Mouse (Mus musculus) lung, postnatal 14 days (tissue): ENCODE measurements at regions not wholly inside any gene's neighbourhood (a gene's known extent, or its start where the extent isn't known, plus 50 kb on each side); places are given as distances from the start of the nearest gene placed in this dataset.

Experiments
- DNase-seq: peaks from one replicate; pipeline ENCODE4 v3.0.0; 2021

- no peak for DNase-seq
These were observed 91.2 kb upstream of the Hsd17b12 start for GRCm38 (mm10) chr2:94248948-94249347.

DNA sequence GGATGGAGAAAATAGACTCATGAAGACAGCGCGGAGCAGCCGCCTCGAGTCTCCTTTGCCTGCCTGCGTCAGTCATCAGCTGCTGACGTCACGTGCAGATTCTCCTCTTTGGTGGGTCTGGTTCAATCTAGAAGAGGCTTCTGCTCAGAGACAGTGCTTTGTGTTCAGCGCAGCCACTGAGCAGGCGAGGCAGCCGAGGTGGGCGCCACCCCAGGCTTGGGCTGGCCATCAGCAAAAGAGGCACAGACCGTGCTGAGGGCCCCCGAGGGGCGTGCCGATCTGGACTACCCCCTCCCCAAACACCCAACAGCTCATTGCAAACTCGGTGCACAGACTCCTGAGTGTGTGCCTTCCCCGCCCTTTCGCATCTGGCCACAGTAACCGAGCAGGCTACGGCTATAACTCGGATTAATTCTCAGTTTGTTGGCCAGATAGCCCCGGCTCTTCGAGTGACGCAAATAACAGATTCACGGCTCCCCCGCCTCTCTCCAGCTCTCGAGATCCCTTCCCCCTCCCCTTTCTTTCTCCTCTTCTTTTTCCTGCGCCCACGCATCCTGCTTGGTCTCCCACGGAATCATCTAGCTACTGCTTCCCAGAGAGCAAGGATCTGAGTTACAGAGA is 89.2 kb upstream of the Hsd17b12 start:
- DNase-seq: no peak

DNA sequence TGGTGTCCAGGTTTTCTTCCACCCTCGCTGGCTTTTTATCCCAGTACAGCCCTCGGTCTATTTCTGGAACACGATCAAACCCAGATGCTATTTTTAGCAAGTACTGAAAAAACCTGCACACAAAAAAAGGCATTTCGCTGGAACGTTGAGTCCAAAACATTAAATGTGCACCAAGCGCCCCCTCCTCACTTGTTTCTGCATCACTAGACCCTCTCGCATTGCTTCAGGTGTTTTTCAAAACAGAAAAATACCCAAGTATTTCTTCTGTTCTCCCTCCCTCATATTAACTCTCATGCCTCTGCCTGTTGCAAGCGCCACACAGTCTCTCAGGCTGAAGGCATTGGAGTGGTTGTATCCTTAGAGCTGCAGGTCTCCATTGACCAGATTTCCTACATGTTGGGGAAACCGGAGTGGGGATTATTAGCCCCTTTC is 88.4 kb upstream of the Hsd17b12 start:
- no peak for DNase-seq

DNA sequence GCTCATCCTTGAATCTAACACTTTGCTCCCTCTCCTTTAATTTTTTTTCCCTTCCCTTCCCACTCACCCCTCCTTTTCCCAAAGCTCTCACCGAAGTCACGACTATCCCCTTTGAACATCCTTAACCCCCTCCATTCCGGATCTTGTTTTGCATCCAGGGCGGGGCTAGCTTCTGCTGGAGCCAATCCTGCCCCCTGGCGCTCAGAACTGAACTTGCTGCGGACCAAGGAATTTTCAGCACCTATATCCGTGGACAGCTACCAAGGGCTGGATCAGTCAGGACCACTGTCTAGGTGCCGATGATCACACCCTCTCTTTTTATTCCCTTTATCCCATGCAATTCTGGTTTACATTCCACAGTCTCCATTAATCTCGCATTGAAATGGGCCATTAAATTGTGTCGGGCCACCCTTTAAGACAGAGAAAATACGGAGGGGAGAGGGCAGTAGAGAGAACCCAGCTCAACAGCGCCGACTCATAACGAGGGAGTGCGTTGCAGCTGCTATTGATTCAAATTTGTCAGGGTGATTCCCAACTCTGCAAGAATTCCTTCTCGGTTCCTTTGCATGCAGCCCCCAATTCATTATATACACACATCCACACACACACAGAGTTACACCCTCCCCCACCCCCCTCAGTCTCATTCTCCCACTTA is 87.7 kb upstream of the Hsd17b12 start:
- peak; percentile 78 for DNase-seq

DNA sequence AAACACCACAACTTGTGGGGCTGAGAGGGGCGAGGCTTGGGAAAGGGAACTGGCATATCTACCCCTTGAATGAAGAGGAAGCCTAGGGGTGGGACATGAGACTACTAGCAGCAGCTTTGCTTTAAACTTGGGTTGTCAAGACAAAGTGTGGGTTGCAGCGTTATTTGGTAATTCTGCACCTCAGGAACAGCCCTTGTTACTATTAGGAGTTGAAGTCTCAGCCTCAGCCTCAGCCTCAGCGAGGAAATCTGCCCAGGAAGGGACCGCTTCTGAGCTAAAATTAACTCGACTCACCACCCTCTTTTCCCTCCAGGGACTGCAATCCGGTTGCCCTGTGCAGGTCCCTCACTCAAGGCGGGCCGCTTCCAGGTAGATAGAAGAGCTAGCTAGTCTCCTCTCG is 86.4 kb upstream of the Hsd17b12 start:
- DNase-seq: no peak

GRCm38 (mm10) chr2:94243053-94243916 is 85.5 kb upstream of the Hsd17b12 start:
- DNase-seq: no peak

DNA sequence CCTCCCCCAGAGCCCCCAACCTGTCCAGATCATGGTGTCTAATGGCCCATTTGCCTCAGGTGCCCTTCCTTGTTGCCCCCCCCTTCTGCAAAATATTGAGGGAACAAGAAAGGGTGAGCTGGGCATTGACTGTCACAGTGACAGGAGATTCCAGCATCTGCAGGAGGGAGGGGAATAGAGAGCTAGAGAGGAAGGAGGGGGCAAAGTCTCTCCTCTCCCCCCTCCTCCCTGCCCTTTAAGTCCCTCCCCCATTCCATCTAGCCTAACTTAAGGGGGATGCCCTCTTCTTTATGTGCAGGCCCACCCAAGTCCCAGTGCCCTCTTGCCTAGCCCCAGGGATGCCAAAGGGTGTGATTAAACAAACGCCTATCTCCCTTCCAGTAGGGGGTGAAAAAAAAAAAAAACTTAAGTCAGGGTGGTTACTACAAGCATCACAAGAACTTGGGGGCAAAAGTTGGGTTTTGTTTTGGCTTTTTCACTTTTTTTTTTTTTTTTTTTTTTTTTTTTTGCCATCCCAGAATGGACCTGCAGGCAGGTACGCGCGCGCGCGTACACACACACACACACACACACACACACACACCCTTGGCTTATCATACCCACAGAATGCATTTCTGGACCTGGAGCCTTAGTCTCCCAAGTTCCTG is 84.8 kb upstream of the Hsd17b12 start:
- DNase-seq: no peak

DNA sequence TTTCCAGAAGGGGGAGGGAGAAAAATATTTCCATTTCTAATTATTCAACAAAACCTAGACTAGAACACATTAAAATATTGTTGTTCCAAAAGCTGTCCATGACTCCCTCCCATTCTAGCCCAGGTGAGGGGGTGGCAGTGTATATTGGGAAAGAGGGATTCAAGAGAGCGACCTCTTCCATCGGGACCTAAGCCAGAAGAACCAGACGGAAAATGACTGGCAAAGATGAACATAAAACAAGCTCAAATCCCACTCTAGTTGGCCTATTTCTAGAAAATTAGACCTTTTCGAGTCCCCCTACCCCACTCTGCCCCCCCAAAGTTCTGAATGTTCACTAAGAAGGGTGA is 84.3 kb upstream of the Hsd17b12 start:
- DNase-seq: no peak

- no peak for DNase-seq
These were observed 83.7 kb upstream of the Hsd17b12 start for GRCm38 (mm10) chr2:94241301-94242050.

DNA sequence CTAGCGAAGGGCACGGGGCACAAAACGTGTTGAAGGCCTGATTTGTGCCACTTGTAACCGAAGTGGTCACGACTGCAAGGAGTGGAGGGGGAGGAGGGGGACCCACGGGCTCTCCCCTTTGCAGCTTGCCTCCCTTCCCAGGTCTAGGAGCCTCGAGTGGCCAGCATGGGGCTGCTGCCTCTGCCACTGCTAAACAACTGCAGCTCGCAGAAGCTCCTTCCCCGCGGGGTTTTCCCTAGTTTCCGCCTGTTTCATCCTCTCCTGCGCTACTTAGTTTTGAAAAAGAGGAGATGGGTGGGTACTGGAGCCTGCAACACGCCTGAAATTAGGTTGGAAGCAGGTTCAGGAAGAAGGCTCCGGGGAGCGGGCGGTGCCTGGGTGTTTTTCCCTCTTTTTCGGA is 82.6 kb upstream of the Hsd17b12 start:
- DNase-seq: no peak

- DNase-seq: no peak
These were observed 81.8 kb upstream of the Hsd17b12 start for GRCm38 (mm10) chr2:94239573-94239972.

GRCm38 (mm10) chr2:94236479-94236878 is 78.7 kb upstream of the Hsd17b12 start:
- no peak for DNase-seq

DNA sequence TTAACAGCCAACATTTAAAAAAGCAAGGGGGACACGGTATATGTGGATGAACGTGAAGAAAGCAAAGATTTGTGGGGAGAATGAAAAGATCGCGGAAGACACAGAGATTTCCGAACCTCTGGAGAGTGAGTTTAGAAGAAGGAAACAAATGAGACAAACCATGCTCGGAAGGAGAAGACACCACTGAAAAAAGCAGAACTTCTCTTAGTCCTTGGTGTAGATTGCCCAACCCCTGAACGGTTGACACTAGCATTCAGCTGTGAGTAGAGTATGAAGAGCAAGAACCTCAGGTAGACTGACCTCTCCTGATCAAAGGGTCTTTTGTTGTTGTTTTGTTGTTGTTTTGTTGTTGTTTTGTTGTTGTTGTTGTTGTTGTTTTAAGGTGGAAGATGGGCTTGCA is 75.8 kb upstream of the Hsd17b12 start:
- no peak for DNase-seq

DNA sequence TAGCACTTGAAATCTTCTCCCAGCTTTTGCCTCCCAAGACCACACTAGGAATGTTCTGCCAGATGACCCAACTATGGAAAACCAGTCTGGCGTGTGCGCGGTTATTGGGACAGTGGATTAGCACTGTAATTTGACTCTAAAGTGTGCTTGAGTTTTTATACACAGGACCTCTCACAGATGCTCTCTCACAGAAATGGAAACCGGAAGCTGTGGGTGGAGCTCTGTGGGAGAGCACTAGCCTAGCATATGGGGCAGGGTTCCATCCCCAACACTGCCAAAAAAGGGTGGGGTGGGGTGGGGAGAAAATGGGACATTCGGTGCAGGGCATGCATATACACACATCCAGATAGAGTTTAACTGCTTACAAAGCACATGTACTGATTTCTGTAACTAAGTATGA is 61.7 kb upstream of the Hsd17b12 start:
- DNase-seq: no peak

DNA sequence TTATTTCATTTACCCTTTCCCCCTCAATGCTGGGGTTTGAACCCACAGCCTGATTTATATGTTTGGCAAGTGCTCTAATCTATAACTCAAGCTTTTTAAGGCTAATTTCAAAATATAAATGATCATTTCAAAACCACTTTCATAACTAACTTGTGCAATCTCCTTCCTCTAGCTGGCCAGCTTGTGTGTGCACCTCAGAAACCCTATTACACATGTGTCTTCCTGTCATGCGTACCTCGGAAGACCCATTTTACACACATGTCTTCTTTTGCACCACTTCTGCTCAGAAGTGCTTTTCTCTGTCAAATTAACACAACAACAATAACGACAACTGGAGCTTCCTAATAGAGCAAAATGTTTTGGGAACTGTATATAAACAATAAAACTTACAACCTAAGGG is 59.7 kb upstream of the Hsd17b12 start:
- DNase-seq: no peak

DNA sequence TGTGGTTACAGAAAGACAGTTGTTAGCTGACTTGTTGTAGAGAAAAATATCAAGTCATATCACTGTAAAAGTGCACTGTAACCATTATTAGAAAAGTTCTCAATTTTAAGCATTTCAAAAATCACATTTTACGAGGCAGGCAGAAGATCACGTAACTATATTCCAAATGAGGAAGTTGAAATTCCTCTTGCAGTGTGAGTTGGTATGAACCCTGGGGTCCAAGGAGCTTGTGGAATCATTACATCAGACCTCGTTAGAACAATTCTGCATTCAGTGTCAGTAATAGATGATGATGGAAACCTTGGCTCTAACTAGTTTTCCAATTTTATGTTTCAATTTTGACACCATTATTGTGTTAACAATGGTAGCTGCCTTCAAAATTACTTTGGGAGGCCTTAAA is 57.7 kb upstream of the Hsd17b12 start:
- DNase-seq: no peak
